Mouse (Mus musculus): ENCODE data around the gene Card19.

- no peak for TF ChIP-seq CTCF (conservative IDR thresholded peaks at IDR 0.05; ENCODE audit: low read length)
- TF ChIP-seq NANOG (IDR thresholded peaks at IDR 0.05; ENCODE audit: borderline replicate concordance, low read length): no peak
- no peak for TF ChIP-seq POU5F1 (IDR thresholded peaks at IDR 0.05; ENCODE audit: borderline replicate concordance, low read length)
Observed at GRCm38 (mm10) chr13:49247232-49247739, 31.4 kb upstream of the Card19 start.
